Mouse (Mus musculus) testis, adult 2 months (tissue): ENCODE measurements around the gene Gm20388.

Experiments used
- CTCF ChIP-seq: fragments of 200-500 bp; IDR thresholded peaks from 2 replicates; pipeline ENCODE4 v1.5.1; 2012; ENCODE audit warnings: low read depth, mild to moderate bottlenecking, inconsistent platforms, low read length, moderate library complexity; ENCODE audit not compliant: control insufficient read depth, insufficient read depth, insufficient replicate concordance
- POLR2A ChIP-seq: fragments of 200-500 bp; IDR thresholded peaks from 2 replicates; pipeline ENCODE4 v1.6.1; 2012; ENCODE audit warnings: low read depth, mild to moderate bottlenecking, inconsistent platforms, low read length, moderate library complexity; ENCODE audit not compliant: control insufficient read depth

GRCm38 (mm10) chr8:120507290-120507689 lies 596.6 kb downstream of the Gm20388 start:
- TF ChIP-seq CTCF (no peak), POLR2A (no peak)
